Mouse (Mus musculus) embryonic facial prominence, embryonic 14.5 days (tissue): ENCODE data around the gene Tjp3. TPM values are rescaled to one million over a fixed set of nuclear protein-coding genes. Genes with fewer than 3 reads are reported as not detected.

Experiments
- ATAC-seq: fragments of 200-750 bp; cut with Nextera tagmentation; 2 replicates; pipeline ENCODE4 v1.8.0; 2017; ENCODE audit warnings: low read depth, moderate number of reproducible peaks, moderate TSS enrichment
- DNase-seq: peaks from one replicate; pipeline ENCODE4 v3.0.0-alpha.2; 2015; ENCODE audit warnings: low spot score
- H3K27ac ChIP-seq: fragments of 300-500 bp; sonication (generic); replicated peaks from 2 replicates; pipeline ENCODE4 v1.5.1; 2014; ENCODE audit warnings: low read depth, mild to moderate bottlenecking, low read length, moderate library complexity
- H3K27me3 ChIP-seq: fragments of 300-500 bp; sonication (generic); replicated peaks from 2 replicates; pipeline ENCODE4 v1.6.1; 2014; ENCODE audit warnings: low read length; ENCODE audit not compliant: control insufficient read depth, insufficient read depth
- H3K36me3 ChIP-seq: fragments of 300-500 bp; sonication (generic); 2 replicates; pipeline ENCODE4 v1.6.1; 2014; ENCODE audit warnings: low read length, mixed read lengths; ENCODE audit not compliant: control insufficient read depth, insufficient read depth
- H3K4me1 ChIP-seq: fragments of 300-500 bp; sonication (generic); 2 replicates; pipeline ENCODE4 v1.6.1; 2014; ENCODE audit warnings: antibody characterized with exemption, low read length; ENCODE audit not compliant: control insufficient read depth, insufficient read depth
- H3K4me2 ChIP-seq: fragments of 300-500 bp; sonication (generic); 2 replicates; pipeline ENCODE4 v1.6.1; 2014; ENCODE audit warnings: low read depth, mild to moderate bottlenecking, low read length, moderate library complexity, mixed read lengths
- H3K4me3 ChIP-seq: fragments of 300-500 bp; sonication (generic); 2 replicates; pipeline ENCODE4 v1.5.1; 2014; ENCODE audit warnings: low read depth, mild to moderate bottlenecking, low read length
- H3K9ac ChIP-seq: fragments of 300-500 bp; sonication (generic); 2 replicates; pipeline ENCODE4 v1.6.1; 2014; ENCODE audit warnings: low read depth, mild to moderate bottlenecking, low read length, moderate library complexity, mixed read lengths
- H3K9me3 ChIP-seq: fragments of 300-500 bp; sonication (generic); 2 replicates; pipeline ENCODE4 v1.6.1; 2016; ENCODE audit warnings: low read length; ENCODE audit not compliant: control insufficient read depth
- WGBS: fragments of 180-500 bp; shearing (Covaris S2); extraction: QIAGEN DNeasy Blood & Tissue Kit; methylation state at CpG from one replicate; pipeline ENCODE4 v1.1.7; 2014; 5-methylcytosine and 5-hydroxymethylcytosine counted together
- polyA plus RNA-seq: library from polyadenylated mRNA; unstranded; fragments of >200 nt; fragmentation: Nextera tagmentation; extraction: Ambion mirVana; gene quantifications from 2 replicates; pipeline ENCODE4 v1.2.1, GENCODE M21; 2014

Gene Tjp3
- polyA plus RNA-seq, 1 experiment from 2014 or later, result 9.9 TPM

DNA sequence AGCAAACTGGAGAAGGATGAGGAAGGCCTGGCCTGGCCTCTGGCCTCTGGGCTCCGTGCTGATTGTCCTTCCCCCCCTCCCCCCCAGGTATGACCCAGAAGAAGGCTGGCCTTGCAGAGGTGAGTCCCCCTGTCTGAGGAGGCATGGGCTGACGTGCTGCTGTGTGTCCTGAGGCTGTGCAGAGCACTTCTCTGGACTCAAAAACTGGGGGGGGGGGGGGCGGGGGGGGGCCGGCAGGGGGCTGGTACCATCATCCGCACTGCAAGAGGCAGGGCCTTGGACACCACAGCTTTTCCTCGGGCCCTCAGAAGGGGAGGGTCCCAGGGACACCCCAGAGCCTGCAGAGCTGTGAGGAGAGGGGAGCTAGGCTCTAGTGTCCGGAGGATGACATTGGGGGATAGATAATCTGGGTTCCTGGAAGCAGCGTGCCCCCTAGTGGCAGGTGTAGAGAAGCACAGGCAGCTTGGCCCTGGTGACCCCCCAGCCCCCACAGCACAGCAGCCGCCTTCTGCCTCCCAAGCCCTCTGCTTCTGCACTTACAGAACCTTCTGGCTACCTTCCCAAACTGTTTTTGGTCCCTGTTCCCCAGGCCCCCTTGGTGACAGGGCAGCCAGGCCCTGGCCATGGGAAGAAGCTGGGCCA is 13.3 kb upstream of the Tjp3 start:
- peaks cover 6% of the 10 kb centered on the region; the same call in 1 of the 2 replicates for H3K4me1 ChIP-seq
- ATAC-seq (no peak), DNase-seq (no peak)
- H3K36me3 ChIP-seq, result peaks cover 41% of the 10 kb centered on the region
- no peak overlapping the region for H3K9ac ChIP-seq
- H3K4me2 ChIP-seq, result no peak overlapping the region
- H3K27ac ChIP-seq, result no peak overlapping the region
- H3K9me3 ChIP-seq, result no peaks in the 10 kb centered on the region
- H3K4me3 ChIP-seq, result no peak overlapping the region
- 13% methylated on average over 6 of the region's 9 CpGs for WGBS
- no peaks in the 10 kb centered on the region for H3K27me3 ChIP-seq

DNA sequence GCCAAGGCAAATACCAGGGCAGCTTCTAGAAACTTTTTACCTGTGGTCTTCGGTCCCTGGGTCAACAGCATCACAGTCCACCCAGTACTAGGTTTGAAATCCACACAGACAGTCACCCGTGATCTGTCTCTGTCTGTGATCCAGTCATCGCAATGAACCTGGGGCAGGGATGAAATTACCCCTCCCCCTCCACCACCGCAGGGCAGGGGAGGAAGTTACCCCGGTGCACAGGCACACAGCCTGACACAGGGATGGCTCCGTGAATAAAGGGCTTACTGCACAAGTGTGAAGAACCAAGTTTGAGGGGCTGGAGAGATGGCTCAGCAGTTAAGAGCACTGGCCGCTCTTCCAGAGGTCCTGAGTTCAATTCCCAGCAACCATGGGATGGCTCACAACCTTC is 12.4 kb upstream of the Tjp3 start:
- H3K4me1 ChIP-seq, result peaks cover 6% of the 10 kb centered on the region; the same call in 1 of the 2 replicates
- no peak overlapping the region for H3K4me2 ChIP-seq
- no peak overlapping the region for H3K27ac ChIP-seq
- DNase-seq (no peak), ATAC-seq (no peak)
- no peak overlapping the region for H3K9ac ChIP-seq
- WGBS, result 58% methylated on average over 7 of the region's 7 CpGs
- H3K27me3 ChIP-seq, result no peaks in the 10 kb centered on the region
- H3K36me3 ChIP-seq, result peaks cover 31% of the 10 kb centered on the region
- no peak overlapping the region for H3K4me3 ChIP-seq
- H3K9me3 ChIP-seq, result no peaks in the 10 kb centered on the region

DNA sequence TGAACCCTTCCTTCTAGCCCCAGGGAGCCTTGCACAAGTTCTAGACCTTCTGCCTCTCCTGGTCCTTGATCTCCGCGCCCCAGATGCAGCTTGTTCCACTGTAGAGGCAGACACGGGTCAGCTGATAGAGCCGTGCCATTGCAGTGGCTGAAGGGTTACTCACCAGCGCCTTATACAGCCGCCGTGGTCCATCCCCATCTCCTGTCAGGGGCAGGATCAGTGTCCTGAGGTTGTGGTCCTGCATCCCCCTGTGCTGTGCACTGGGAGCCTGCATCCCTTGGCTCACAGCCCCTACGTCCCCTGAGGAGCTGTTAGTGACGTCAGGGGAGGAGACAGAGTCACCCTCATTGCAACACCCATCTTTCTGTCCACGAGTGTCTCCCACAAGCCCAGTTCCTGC is 11.9 kb upstream of the Tjp3 start:
- Histone ChIP-seq H3K36me3 (peaks cover 26% of the 10 kb centered on the region), H3K9me3 (no peaks in the 10 kb centered on the region), H3K4me3 (no peak overlapping the region), H3K27ac (no peak overlapping the region), H3K4me1 (peaks cover 6% of the 10 kb centered on the region; the same call in 1 of the 2 replicates), H3K27me3 (no peaks in the 10 kb centered on the region), H3K4me2 (no peak overlapping the region), H3K9ac (no peak overlapping the region)
- ATAC-seq (no peak), DNase-seq (no peak)
- 73% methylated on average over 10 of the region's 10 CpGs for WGBS

DNA sequence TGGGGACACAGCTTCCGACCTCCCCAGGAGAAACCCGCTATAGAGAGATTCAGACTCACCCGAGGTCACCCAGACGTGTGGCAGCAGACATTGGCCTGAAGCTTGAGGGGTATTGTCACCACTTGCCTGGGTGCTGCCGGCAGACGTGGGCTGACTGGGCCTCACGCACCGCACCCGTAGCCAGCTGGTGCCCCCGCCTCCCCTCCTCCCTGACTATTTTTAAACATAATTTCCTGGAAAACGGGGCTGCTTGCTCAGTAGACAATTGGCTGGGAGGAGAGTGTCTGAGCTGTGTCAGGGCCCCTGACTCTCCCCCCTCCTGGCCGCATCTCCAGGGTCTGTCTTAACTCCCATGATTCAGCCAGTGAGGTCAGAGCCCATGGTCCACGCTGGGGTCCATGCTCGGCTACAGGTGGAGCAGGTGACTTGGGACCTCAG is 11.4 kb upstream of the Tjp3 start:
- Histone ChIP-seq H3K9ac (peak overlapping the region; percentile 40; the same call in 1 of the 2 replicates), H3K4me1 (peaks cover 6% of the 10 kb centered on the region; the same call in 1 of the 2 replicates), H3K9me3 (no peaks in the 10 kb centered on the region), H3K27me3 (no peaks in the 10 kb centered on the region), H3K4me2 (no peak overlapping the region; the same call in 1 of the 2 replicates), H3K27ac (peak overlapping the region; percentile 15; the same call in 1 of the 2 replicates), H3K4me3 (no peak overlapping the region), H3K36me3 (peaks cover 22% of the 10 kb centered on the region)
- ATAC-seq, result no peak
- DNase-seq, result no peak
- WGBS, result 60% methylated on average over 14 of the region's 14 CpGs

DNA sequence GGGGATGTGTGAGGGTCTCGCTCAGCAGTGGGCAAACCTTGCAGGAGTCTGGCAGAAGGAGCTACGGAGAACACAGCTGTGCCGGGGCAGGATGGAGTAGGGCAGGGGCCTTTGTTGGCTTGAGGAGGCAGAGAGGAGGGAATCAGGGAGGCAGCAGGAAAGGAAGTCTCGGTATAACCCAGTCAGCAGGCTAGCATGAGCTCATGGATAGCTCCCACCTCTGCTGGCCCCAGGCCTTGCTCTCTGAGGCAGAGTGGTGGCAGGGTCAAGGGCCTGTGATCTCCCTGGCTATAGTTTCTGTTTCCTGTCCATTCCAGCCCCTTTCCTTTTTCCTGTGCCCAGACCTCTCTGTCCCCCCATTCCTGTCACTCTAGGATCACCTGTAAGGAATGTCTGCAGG is 10.9 kb upstream of the Tjp3 start:
- Histone ChIP-seq H3K27me3 (no peaks in the 10 kb centered on the region), H3K27ac (peak overlapping the region; percentile 15; the same call in 1 of the 2 replicates), H3K4me2 (no peak overlapping the region; the same call in 1 of the 2 replicates), H3K4me1 (peaks cover 6% of the 10 kb centered on the region; the same call in 1 of the 2 replicates), H3K4me3 (no peak overlapping the region), H3K36me3 (peaks cover 16% of the 10 kb centered on the region), H3K9ac (peak overlapping the region; percentile 40; the same call in 1 of the 2 replicates), H3K9me3 (no peaks in the 10 kb centered on the region)
- ATAC-seq (no peak), DNase-seq (no peak)
- 81% methylated on average over 3 of the region's 4 CpGs for WGBS

DNA sequence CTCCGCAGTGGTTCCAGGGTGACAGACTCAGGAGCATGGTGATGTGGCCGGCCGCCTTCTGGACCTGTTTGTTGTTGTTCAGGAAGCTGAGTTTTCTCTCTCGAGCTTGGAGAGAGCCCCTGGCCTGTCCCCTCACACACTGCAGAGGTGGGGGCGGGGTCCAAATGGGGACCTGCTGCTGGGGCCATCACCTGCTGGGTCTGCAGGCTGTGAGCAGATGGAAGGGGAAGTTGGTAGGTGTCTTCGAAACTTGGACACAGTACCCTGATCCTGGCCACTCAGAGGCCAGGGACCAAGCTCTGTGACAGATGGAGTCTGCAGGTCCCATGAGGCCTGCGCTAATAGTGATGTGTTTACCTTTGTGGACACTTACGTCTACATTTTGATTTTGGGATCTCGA is 9.9 kb upstream of the Tjp3 start:
- DNase-seq, result no peak
- Histone ChIP-seq H3K4me2 (no peak overlapping the region), H3K36me3 (peaks cover 7% of the 10 kb centered on the region), H3K9ac (no peak overlapping the region), H3K27me3 (no peaks in the 10 kb centered on the region), H3K4me3 (no peak overlapping the region), H3K4me1 (peaks cover 6% of the 10 kb centered on the region; the same call in 1 of the 2 replicates), H3K9me3 (no peaks in the 10 kb centered on the region), H3K27ac (no peak overlapping the region)
- ATAC-seq, result no peak
- WGBS, result 82% methylated on average over 9 of the region's 9 CpGs

DNA sequence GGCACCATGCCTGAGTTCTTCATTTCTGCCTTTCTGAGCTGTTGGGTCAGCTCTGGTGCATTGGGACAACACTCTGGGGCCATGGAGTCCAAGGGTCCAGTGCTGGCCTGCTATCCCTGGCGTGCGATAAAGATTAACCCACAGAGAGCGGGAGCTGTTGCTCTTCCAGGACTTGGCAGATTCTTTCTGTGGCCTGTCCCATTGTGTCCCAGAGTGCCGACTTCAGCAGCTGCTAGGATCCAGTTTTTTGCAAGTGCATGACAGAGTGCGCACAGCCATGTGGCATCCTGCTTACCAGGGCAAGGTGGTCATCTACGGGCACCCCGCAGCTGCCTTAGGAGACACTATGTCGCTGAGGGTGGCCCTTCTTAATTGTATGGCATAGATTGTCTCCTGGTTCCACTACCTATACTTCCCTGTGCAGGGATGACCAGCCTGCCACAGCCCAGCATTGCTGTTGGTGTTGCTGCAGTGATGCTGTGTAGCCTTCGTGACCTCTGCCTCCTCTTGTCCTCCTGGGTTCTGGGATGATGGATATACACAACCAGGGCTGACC is 9.0 kb upstream of the Tjp3 start:
- 0 out of 2 replicates have a peak, but pooled peaks cover 7% of the 10 kb centered on the region for H3K36me3 ChIP-seq
- 85% methylated on average over 9 of the region's 9 CpGs for WGBS
- peaks cover 6% of the 10 kb centered on the region; the same call in 1 of the 2 replicates for H3K4me1 ChIP-seq
- no peak for ATAC-seq
- H3K9ac ChIP-seq, result no peak overlapping the region
- H3K27ac ChIP-seq, result no peak overlapping the region
- no peaks in the 10 kb centered on the region for H3K27me3 ChIP-seq
- DNase-seq, result no peak
- H3K4me3 ChIP-seq, result no peak overlapping the region
- no peaks in the 10 kb centered on the region for H3K9me3 ChIP-seq
- H3K4me2 ChIP-seq, result no peak overlapping the region

DNA sequence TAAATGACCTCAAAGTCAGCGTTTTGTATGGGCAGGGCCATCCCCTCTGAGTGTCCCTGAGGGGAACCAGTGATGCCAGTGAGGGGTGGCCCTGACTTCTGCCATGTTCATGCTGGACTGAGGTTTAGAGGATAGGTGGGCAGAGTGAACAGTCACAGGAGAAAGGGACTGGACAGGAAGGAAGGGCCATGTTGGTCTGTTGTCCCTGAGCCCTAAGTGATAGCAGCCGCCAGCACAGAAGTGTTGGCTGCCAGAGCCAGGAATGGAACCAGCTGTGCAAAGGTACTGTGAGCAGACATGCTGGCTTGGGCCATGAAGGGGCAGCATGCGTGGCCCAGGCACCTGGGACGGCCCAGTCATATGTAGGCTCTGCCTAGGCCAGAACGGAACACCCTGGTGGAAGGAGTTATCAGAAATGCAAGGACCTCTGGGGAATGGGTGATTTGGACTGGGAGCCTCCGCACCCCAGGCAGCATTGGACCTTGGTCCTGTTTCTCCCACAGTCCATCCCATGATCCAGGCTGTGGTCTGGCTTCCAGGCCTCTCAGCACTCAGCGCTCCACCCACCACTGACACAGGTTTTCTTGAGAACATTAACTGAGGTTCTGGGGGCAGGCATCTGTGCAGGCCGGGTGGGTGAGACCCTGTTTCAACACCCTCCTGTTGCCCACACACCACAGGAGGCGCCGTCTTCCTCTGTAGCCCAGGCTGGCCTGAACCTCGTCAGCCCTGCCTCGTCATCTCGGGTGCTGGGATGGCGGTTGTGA is 8.4 kb upstream of the Tjp3 start:
- Histone ChIP-seq H3K4me2 (no peak overlapping the region), H3K9me3 (no peaks in the 10 kb centered on the region), H3K9ac (peak overlapping the region; percentile 30; the same call in 1 of the 2 replicates), H3K27ac (no peak overlapping the region), H3K4me1 (peaks cover 6% of the 10 kb centered on the region; the same call in 1 of the 2 replicates), H3K4me3 (no peak overlapping the region), H3K36me3 (0 out of 2 replicates have a peak, but pooled peaks cover 10% of the 10 kb centered on the region), H3K27me3 (no peaks in the 10 kb centered on the region)
- DNase-seq (no peak), ATAC-seq (no peak)
- WGBS, result 81% methylated on average over 11 of the region's 14 CpGs
